Mouse (Mus musculus) heart, adult 2 months (tissue): ENCODE measurements around the gene Fam3c.

ENCODE experiments used
- CTCF ChIP-seq: fragments of 200-600 bp; IDR thresholded peaks from 2 replicates; pipeline ENCODE4 v1.8.1; 2022; ENCODE audit warnings: antibody characterized with exemption, mild to moderate bottlenecking, moderate library complexity
- EP300 ChIP-seq: fragments of 200-500 bp; IDR thresholded peaks from 2 replicates; pipeline ENCODE4 v1.6.1; 2011; ENCODE audit warnings: low read depth, low read length, control low read depth; ENCODE audit not compliant: insufficient read depth
- POLR2A ChIP-seq: fragments of 200-500 bp; IDR thresholded peaks from 2 replicates; pipeline ENCODE4 v1.6.1; 2011; ENCODE audit warnings: mild to moderate bottlenecking, low read depth, low read length, control low read depth; ENCODE audit not compliant: insufficient read depth

GRCm38 (mm10) chr6:22282405-22282804 is 73.6 kb downstream of the Fam3c start:
- TF ChIP-seq CTCF (no peak), POLR2A (no peak), EP300 (no peak)
